In genomic region chr10:70901193-70901875, GRCm38 (mm10) we compare ENCODE assay signal across 11 mouse cellular contexts.
DNase-seq lines count a peak whose midpoint lies in the region; ATAC-seq and TF ChIP-seq lines count a peak whose summit lies in the region.
"Had no signal": no experiment of that assay in that cellular context is flagged by ENCODE, and none has a peak within 500 bp of the region (broad histone marks: within the 10 kb centered on the region; RNA-seq: fewer than 3 reads in every experiment).

No protein-coding gene starts in this region.

- H3K27me3 ChIP-seq in midbrain, embryonic 14.5 days (ENCODE audit: control insufficient read depth, insufficient read depth, low read length), result no peaks in the 10 kb centered on the region
- no peaks in the 10 kb centered on the region for H3K27me3 ChIP-seq in heart, embryonic 10.5 days (ENCODE audit: insufficient read depth, poor library complexity, severe bottlenecking)

- WGBS in midbrain, embryonic 14.5 days, result 38% methylated on average over 11 of the region's 11 CpGs
- WGBS in heart, embryonic 10.5 days, result 72% methylated on average over 11 of the region's 11 CpGs

- peaks cover 13% of the 10 kb centered on the region; the same call in 1 of the 2 replicates for H3K4me1 ChIP-seq in midbrain, embryonic 14.5 days (ENCODE audit: control insufficient read depth, insufficient read depth, low read length)
- no peaks in the 10 kb centered on the region for H3K4me1 ChIP-seq in heart, embryonic 10.5 days

- no peak overlapping the region for H3K9ac ChIP-seq in midbrain, embryonic 14.5 days (replicated peaks; ENCODE audit: low read length)

- no peak for ATAC-seq in midbrain, embryonic 14.5 days (ENCODE audit: low FRiP score, low TSS enrichment)

- DNase-seq in Muller cell, postnatal 12 days (ENCODE audit: inconsistent ontology term), result peak; percentile 58
- DNase-seq in brain, embryonic 14.5 days (ENCODE audit: low read depth), result peak; percentile 87
- peak in 1 of 2 experiments; percentile 59 for DNase-seq in layer of hippocampus, adult 2 months (ENCODE audit: low spot score in 2 of 2)
- peak; percentile 74 for DNase-seq in midbrain, embryonic 14.5 days
- no peak for DNase-seq in spleen, adult 12 weeks (ENCODE audit: low spot score)
- no peak for DNase-seq in urinary bladder, adult 18-20 months (ENCODE audit: low spot score in 2 of 2)
- DNase-seq in heart, embryonic 10.5 days (ENCODE audit: low spot score), result no peak
- DNase-seq: adrenal gland, adult 2 months; kidney, adult 18-20 months; lung, adult 18-20 months had no signal

- no peak for TF ChIP-seq CTCF in brain, embryonic 14.5 days (IDR thresholded peaks at IDR 0.05; ENCODE audit: borderline replicate concordance, extremely low read depth, insufficient read depth, insufficient read length)
- 0 out of 2 replicates have a peak, but pooled peaks have one; percentile 17 for TF ChIP-seq CTCF in layer of hippocampus, adult 2 months (conservative IDR thresholded peaks at IDR 0.05)

- no peaks in the 10 kb centered on the region for H3K36me3 ChIP-seq in midbrain, embryonic 14.5 days (ENCODE audit: control insufficient read depth, insufficient read depth, low read length)
- H3K36me3 ChIP-seq in heart, embryonic 10.5 days, result no peaks in the 10 kb centered on the region

- peak overlapping the region; percentile 44 for H3K27ac ChIP-seq in layer of hippocampus, adult 2 months
- H3K27ac ChIP-seq in midbrain, embryonic 14.5 days (replicated peaks; ENCODE audit: low read depth, low read length), result no peak overlapping the region; the same call in 1 of the 2 replicates
- H3K27ac ChIP-seq in heart, embryonic 10.5 days, result no peak overlapping the region

- H3K4me3 ChIP-seq in layer of hippocampus, adult 2 months, result no peak overlapping the region
- no peak overlapping the region for H3K4me3 ChIP-seq in midbrain, embryonic 14.5 days (replicated peaks; ENCODE audit: low read depth, low read length)
- no peak overlapping the region for H3K4me3 ChIP-seq in heart, embryonic 10.5 days
- H3K4me3 ChIP-seq: myocyte had no signal

- H3K4me2 ChIP-seq in midbrain, embryonic 14.5 days (ENCODE audit: low read length), result no peak overlapping the region

- no peaks in the 10 kb centered on the region for H3K9me3 ChIP-seq in midbrain, embryonic 14.5 days (ENCODE audit: control insufficient read depth, low read length)
- H3K9me3 ChIP-seq in heart, embryonic 10.5 days, result no peaks in the 10 kb centered on the region

- TF ChIP-seq POLR2A in brain, embryonic 14.5 days (IDR thresholded peaks at IDR 0.05; ENCODE audit: borderline replicate concordance, extremely low read depth, insufficient read depth, insufficient read length, poor library complexity, severe bottlenecking), result no peak

Comparison
In these comparisons a context has a peak if more than half of its experiments do, and no peak if none do; other contexts are left out.
1. DNase-seq: peak in Muller cell, postnatal 12 days (single experiment), brain, embryonic 14.5 days (single experiment) and midbrain, embryonic 14.5 days (single experiment); none in spleen, adult 12 weeks (single experiment), urinary bladder, adult 18-20 months (0 of 2) and heart, embryonic 10.5 days (single experiment).